Mouse (Mus musculus) left cerebral cortex, postnatal 36 days (tissue): ENCODE results near the gene Magi1. TPM values are rescaled to one million over a fixed set of nuclear protein-coding genes. Genes with fewer than 3 reads are reported as not detected.

Source experiments
- DNase-seq, 2 experiments: peaks; one replicate each; pipeline ENCODE4 v3.0.0; 2021 to 2022; ENCODE audit warnings: low spot score in 2 of 2, mixed read lengths in 1 of 2
- intact Hi-C: fragments of 180-260 bp; cut with DNase I; formaldehyde crosslinking; loops from one replicate; pipeline ENCODE4 v1.15.1; 2025
- total RNA-seq, 2 experiments: library from RNA; stranded (reverse); gene quantifications; 2 replicates each; pipeline ENCODE4 v1.2.3; 2021

The Magi1 gene
- total RNA-seq, 2 experiments from 2014 or later, result 81.0 to 87.5 TPM

DNA sequence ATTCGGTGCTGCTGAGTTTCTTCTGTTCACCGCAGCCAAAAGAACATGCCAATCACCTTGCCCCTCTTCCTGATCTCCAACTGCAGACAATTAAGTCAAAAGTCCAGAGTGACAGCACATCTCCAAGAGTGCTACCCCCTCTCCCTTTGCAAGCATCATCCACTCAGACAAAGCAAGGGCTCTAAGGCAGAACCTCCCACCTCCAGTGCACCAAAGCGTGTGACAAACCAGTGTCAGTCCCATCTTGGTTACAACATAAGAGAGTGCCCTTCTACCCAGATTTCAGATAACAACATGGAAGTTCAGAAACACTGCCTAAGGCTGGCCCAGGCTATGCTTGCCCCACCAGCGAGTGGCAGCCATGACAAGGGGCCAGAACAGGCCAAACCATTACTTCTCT is 554.9 kb downstream of the Magi1 start:
- DNase-seq, result no peak
- intact Hi-C loops, result loop anchor here (5.0 kb wide), 1 partner anchor 941 kb away; no protein-coding TSS in a partner anchor

- intact Hi-C loops, result loop anchor here (5.0 kb wide), 1 partner anchor 940 kb away; no protein-coding TSS in a partner anchor
- DNase-seq, result no peak
Observed at GRCm38 (mm10) chr6:93727630-93728178, 556.0 kb downstream of the Magi1 start.

- intact Hi-C loops, result loop anchor here (5.0 kb wide), 1 partner anchor 940 kb away; no protein-coding TSS in a partner anchor
- no peak for DNase-seq
Observed at GRCm38 (mm10) chr6:93726829-93727455, 556.8 kb downstream of the Magi1 start.

- intact Hi-C loops, result loop anchor here (5.0 kb wide), 1 partner anchor 939 kb away; no protein-coding TSS in a partner anchor
- no peak for DNase-seq
Observed at GRCm38 (mm10) chr6:93726121-93726520, 557.6 kb downstream of the Magi1 start.

GRCm38 (mm10) chr6:93724749-93725148 is 559.0 kb downstream of the Magi1 start:
- intact Hi-C loops, result loop anchor here (5.0 kb wide), 1 partner anchor 937 kb away; no protein-coding TSS in a partner anchor
- DNase-seq, result no peak

- no peak for DNase-seq
- intact Hi-C loops, result no loop called here
Observed at GRCm38 (mm10) chr6:93723226-93723625, 560.5 kb downstream of the Magi1 start.

GRCm38 (mm10) chr6:93719532-93719931 is 564.2 kb downstream of the Magi1 start:
- DNase-seq, result no peak
- intact Hi-C loops, result no loop called here

DNA sequence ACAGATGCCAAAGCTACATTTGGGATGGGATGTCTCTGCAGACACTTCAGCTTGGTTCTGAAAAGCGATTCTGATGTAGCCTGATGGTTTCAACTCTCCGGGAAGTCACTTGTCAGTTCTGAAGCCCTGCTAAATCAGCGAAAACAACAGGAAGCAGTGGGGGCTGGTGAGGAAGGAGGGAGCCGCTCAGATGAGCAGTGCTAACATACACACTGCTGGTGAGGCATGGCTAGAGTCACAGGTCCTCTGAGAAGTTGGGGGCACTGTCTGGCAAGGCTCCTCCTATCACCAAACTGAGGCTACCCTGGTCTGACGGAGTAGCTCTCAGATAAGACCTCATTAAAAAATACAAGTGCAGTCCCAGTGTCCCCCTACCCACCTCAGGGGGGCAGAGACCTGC is 565.3 kb downstream of the Magi1 start:
- DNase-seq, result no peak
- intact Hi-C loops, result no loop called here

DNA sequence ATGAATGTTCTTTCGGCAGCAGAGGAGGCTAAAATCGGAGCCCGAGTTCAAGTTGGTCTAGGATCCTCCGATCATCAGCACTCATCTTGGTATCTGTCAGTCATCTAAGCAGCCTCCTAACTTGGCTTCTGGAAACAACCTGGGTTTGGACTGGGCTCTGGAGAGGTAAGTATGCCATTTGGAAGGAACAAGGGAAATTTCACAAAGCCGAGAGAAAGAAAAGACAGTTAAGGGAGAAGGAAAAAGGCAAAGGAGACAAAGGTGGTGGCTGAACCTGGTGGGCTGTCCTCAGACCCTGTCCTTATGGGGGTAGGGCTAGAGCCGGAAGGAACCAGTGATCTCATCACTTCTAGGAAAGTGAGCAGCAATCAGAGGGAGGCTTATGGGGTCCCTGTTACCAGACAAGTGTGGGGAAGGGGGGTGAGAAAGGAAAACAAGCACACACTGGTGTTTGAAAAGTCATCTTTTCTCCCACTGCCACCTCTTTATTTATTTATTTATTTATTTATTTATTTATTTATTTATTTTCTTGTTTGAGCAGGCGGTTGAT is 565.8 kb downstream of the Magi1 start:
- intact Hi-C loops, result no loop called here
- DNase-seq, result no peak

GRCm38 (mm10) chr6:93716686-93717625 is 566.8 kb downstream of the Magi1 start:
- intact Hi-C loops, result no loop called here
- DNase-seq, result no peak

- peak in 1 of 2 experiments; percentile 31 for DNase-seq
Observed at GRCm38 (mm10) chr6:93715181-93716180, 568.2 kb downstream of the Magi1 start.

DNA sequence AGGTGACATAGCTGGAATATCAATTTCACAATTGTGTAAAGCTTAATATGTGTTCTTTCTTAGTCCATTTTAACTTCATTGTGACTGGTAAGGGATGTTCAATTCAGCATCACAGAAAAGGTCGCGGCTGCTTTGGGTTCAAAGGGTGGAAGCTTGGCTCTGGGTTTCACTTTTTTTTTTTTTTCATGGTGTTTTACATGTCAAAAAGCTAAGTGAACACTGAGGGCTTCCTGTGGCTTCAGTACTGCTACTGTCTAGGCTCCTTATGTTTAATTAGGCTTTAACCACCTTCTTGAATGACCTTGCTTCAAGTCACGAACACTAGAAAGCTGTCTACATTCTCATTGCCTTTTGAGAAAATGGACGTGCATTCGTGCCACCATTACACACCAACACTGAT is 579.4 kb downstream of the Magi1 start:
- DNase-seq, result no peak
- intact Hi-C loops, result no loop called here

More at GRCm38 (mm10) chr6:93715181-93716180, 568.2 kb downstream of the Magi1 start:
- intact Hi-C loops, result no loop called here

GRCm38 (mm10) chr6:93699436-93699835 is 584.3 kb downstream of the Magi1 start:
- intact Hi-C loops, result no loop called here
- peak; percentile 44 to 48 for DNase-seq

DNA sequence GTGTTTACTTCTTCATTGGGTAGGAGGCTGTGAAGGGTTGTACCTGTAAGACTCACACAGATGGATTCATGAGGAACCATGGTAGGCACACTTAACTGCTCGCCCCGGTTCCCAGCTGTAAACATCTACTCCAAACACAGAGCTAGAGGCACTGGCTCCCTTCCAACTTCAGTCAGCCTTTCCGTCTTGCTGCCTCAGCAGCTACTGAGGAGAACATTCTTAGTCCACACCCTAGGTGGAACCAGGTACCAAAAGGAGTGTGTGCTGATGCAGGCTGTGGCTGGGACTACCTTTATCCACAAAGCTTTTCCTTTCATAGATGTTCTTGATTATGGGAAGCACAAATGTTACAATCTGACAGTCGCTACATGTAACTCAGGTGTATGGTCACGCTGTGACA is 585.8 kb downstream of the Magi1 start:
- DNase-seq, result no peak
- intact Hi-C loops, result no loop called here

DNA sequence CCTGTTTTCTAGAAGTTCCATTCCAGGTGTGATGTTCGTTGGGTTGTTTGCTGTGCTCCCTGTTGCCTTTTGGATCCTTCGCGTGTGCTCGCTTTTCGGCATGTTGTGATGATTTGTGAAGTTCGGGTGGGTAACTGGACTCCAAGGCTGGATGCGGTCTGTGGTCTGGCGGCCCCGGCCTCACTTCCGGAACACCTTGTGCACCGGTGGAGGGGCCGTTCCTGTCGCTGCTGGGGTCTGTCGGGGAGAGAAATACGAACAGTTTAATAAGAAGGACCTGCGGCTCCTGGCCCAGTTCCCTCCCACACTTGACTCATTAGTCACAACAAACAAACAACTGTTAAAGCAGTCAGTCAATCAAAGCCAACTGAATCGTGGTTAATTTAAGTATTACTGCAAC is 605.0 kb downstream of the Magi1 start:
- intact Hi-C loops, result no loop called here
- DNase-seq, result no peak

GRCm38 (mm10) chr6:93666731-93667130 is 617.0 kb downstream of the Magi1 start:
- no peak for DNase-seq
- intact Hi-C loops, result no loop called here

GRCm38 (mm10) chr6:93665056-93665805 is 618.5 kb downstream of the Magi1 start:
- no peak for DNase-seq
- intact Hi-C loops, result no loop called here

GRCm38 (mm10) chr6:93661139-93661538 is 622.6 kb downstream of the Magi1 start:
- intact Hi-C loops, result no loop called here
- DNase-seq, result peak; percentile 60 to 75
